ENCODE assay signal across 16 mouse cellular contexts in genomic region chr1:136570976-136571375, GRCm38 (mm10).
"Had no signal": no experiment of that assay in that cellular context is flagged by ENCODE, and none has a peak within 500 bp of the region (broad histone marks: within the 10 kb centered on the region; RNA-seq: fewer than 3 reads in every experiment).

No protein-coding gene starts in this region.

- H3K4me1 ChIP-seq: lung, embryonic 15.5 days; megakaryocyte, embryonic 14.5 days had no signal

- H3K4me3 ChIP-seq: lung, embryonic 15.5 days; megakaryocyte, embryonic 14.5 days; myocyte; stomach, embryonic 15.5 days had no signal

- H3K27me3 ChIP-seq: lung, embryonic 15.5 days; neural tube, embryonic 13.5 days; stomach, embryonic 15.5 days had no signal

- H3K9me3 ChIP-seq: lung, embryonic 15.5 days; megakaryocyte, embryonic 14.5 days; midbrain, embryonic 13.5 days; neural tube, embryonic 13.5 days; neural tube, embryonic 15.5 days; stomach, embryonic 15.5 days had no signal

- DNase-seq: liver, postnatal 0 days; lung, adult 2 months; lung, postnatal 14 days; lung, postnatal 36 days; right cerebral cortex, postnatal 14 days; thymus, postnatal 14 days; thymus, postnatal 36 days had no signal

- H3K36me3 ChIP-seq: lung, embryonic 15.5 days; midbrain, embryonic 13.5 days; neural tube, embryonic 13.5 days; neural tube, embryonic 15.5 days; stomach, embryonic 15.5 days had no signal

- H3K27ac ChIP-seq: lung, embryonic 15.5 days; macrophage; midbrain, embryonic 13.5 days; neural tube, embryonic 13.5 days; neural tube, embryonic 15.5 days; stomach, embryonic 15.5 days; stomach, postnatal 0 days had no signal
